Mouse (Mus musculus) midbrain, postnatal 0 days (tissue): ENCODE measurements around the gene Nrarp. TPM values are rescaled to one million over a fixed set of nuclear protein-coding genes. Genes with fewer than 3 reads are reported as not detected.
A peak's percentile ranks its signal among the peaks of the same experiment; 100 is the strongest.

ENCODE experiments used
- ATAC-seq: fragments of 200-750 bp; cut with Nextera tagmentation; 2 replicates; pipeline ENCODE4 v1.8.0; 2017; ENCODE audit warnings: moderate number of reproducible peaks, mild to moderate bottlenecking, moderate TSS enrichment, moderate library complexity; ENCODE audit not compliant: low FRiP score
- DNase-seq: peaks from one replicate; pipeline ENCODE4 v3.0.0-alpha.2; 2015; ENCODE audit warnings: low spot score
- H3K27ac ChIP-seq: fragments of 300-500 bp; sonication (generic); 2 replicates; pipeline ENCODE4 v1.5.1; 2014; ENCODE audit warnings: low read depth, mild to moderate bottlenecking, low read length, mixed read lengths
- H3K27me3 ChIP-seq: fragments of 300-500 bp; sonication (generic); 2 replicates; pipeline ENCODE4 v1.6.1; 2014; ENCODE audit warnings: low read length, control low read depth, mixed read lengths; ENCODE audit not compliant: insufficient read depth
- H3K36me3 ChIP-seq: fragments of 300-500 bp; sonication (generic); 2 replicates; pipeline ENCODE4 v1.6.1; 2014; ENCODE audit warnings: low read length, control low read depth, mixed read lengths; ENCODE audit not compliant: insufficient read depth
- H3K4me1 ChIP-seq: fragments of 300-500 bp; sonication (generic); 2 replicates; pipeline ENCODE4 v1.6.1; 2014; ENCODE audit warnings: mild to moderate bottlenecking, control low read depth, antibody characterized with exemption, low read length, mixed read lengths; ENCODE audit not compliant: insufficient read depth
- H3K4me2 ChIP-seq: fragments of 300-500 bp; sonication (generic); 2 replicates; pipeline ENCODE4 v1.6.1; 2014; ENCODE audit warnings: low read depth, mild to moderate bottlenecking, low read length, mixed read lengths; ENCODE audit not compliant: poor library complexity, severe bottlenecking
- H3K4me3 ChIP-seq: fragments of 300-500 bp; sonication (generic); 2 replicates; pipeline ENCODE4 v1.5.1; 2014; ENCODE audit warnings: low read depth, mild to moderate bottlenecking, low read length, moderate library complexity
- H3K9ac ChIP-seq: fragments of 300-500 bp; sonication (generic); replicated peaks from 2 replicates; pipeline ENCODE4 v1.6.1; 2014; ENCODE audit warnings: mild to moderate bottlenecking, low read length, moderate library complexity, mixed read lengths; ENCODE audit not compliant: poor library complexity, severe bottlenecking
- H3K9me3 ChIP-seq: fragments of 300-500 bp; sonication (generic); 2 replicates; pipeline ENCODE4 v1.6.1; 2016; ENCODE audit warnings: low read length, control low read depth
- CTCF ChIP-seq: IDR thresholded peaks from 2 replicates; pipeline ENCODE4 v1.5.1; 2016; ENCODE audit warnings: antibody characterized with exemption, mild to moderate bottlenecking
- WGBS: fragments of 180-500 bp; shearing (Covaris S2); extraction: QIAGEN DNeasy Blood & Tissue Kit; methylation state at CpG from one replicate; pipeline ENCODE4 v1.1.7; 2014; 5-methylcytosine and 5-hydroxymethylcytosine counted together
- polyA plus RNA-seq: library from polyadenylated mRNA; unstranded; fragments of >200 nt; fragmentation: Nextera tagmentation; extraction: Ambion mirVana; gene quantifications from 2 replicates; pipeline ENCODE4 v1.2.1, GENCODE M21; 2015
- total RNA-seq: library from RNA; depleted of rRNA; stranded (reverse); fragments of >200 nt; gene quantifications from 2 replicates; pipeline ENCODE4 v1.2.3, GENCODE M21; 2014

Nrarp gene
- total and polyA plus RNA-seq, 2 experiments from 2014 or later, result 16.1 to 49.2 TPM

DNA sequence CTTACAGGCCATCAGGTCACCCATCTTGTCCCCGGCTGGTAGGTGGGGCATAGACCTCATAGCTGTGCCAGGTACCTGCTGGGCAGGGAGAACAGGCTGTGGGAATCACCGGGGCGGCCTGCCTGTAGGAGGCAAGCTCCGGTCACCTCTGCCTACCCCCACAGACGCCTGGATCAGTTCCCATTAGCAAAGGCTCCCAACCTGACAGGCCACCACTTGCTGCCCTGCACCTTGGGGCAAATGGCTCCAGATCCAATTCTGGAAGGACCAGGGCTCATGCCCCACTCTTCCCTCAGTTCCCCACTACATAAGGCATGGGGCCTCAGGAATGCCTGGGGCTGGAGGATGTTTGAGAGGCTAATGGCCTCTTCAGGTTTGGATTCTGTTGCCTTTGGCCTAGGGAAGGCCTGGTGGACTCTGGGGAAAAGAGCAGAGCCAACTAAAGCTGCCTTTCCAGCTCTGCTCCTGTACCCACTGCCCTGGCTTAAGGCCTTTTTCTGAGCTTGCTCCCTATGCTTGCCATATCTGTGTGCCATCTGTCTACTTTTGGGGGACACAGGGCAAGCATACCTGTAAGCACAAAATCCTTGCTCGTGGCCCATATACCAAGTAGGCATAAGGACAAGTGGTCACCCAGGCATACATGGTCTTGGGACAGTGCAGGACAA lies 9.3 kb upstream of the Nrarp start:
- 87% methylated on average over 6 of the region's 6 CpGs for WGBS
- Histone ChIP-seq H3K27me3 (no peaks in the 10 kb centered on the region), H3K4me1 (peaks cover 11% of the 10 kb centered on the region; the same call in 1 of the 2 replicates), H3K27ac (no peak overlapping the region), H3K9ac (no peak overlapping the region), H3K36me3 (no peaks in the 10 kb centered on the region), H3K4me3 (no peak overlapping the region), H3K9me3 (no peaks in the 10 kb centered on the region), H3K4me2 (no peak overlapping the region)
- ATAC-seq (no peak), DNase-seq (no peak)
- no peak for TF ChIP-seq CTCF

DNA sequence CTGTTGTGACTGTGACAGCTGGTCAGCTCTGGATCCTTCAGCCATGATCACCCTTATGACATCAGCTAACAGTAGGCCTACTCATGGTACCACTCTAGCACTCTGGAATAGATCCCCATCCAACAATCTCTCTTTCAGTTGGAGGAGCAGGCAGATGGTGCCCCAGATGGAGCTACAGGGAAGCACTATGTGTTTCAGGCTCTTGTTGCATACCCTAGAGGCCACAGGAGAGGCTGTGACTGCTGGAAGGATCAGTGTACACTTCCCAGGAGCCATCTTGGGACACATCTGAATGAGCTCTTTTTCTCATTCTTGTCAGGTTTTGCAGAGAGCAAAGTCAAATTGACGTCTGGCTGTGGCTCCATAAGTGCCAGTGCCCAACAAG lies 8.8 kb upstream of the Nrarp start:
- Histone ChIP-seq H3K27ac (no peak overlapping the region), H3K36me3 (no peaks in the 10 kb centered on the region), H3K4me1 (peaks cover 13% of the 10 kb centered on the region; the same call in 1 of the 2 replicates), H3K4me2 (no peak overlapping the region), H3K9me3 (no peaks in the 10 kb centered on the region), H3K27me3 (no peaks in the 10 kb centered on the region), H3K9ac (no peak overlapping the region), H3K4me3 (no peak overlapping the region)
- 60% methylated on average over 1 of the region's 1 CpGs for WGBS
- DNase-seq, result peak; percentile 44
- TF ChIP-seq CTCF, result no peak
- no peak for ATAC-seq

GRCm38 (mm10) chr2:25172629-25173028 lies 7.9 kb upstream of the Nrarp start:
- H3K9me3 ChIP-seq, result no peaks in the 10 kb centered on the region
- 78% methylated on average over 8 of the region's 8 CpGs for WGBS
- no peaks in the 10 kb centered on the region for H3K27me3 ChIP-seq
- peaks cover 14% of the 10 kb centered on the region; the same call in 1 of the 2 replicates for H3K4me1 ChIP-seq
- H3K36me3 ChIP-seq, result no peaks in the 10 kb centered on the region
- H3K4me3 ChIP-seq, result no peak overlapping the region
- H3K9ac ChIP-seq, result no peak overlapping the region
- H3K27ac ChIP-seq, result no peak overlapping the region
- ATAC-seq (no peak), DNase-seq (no peak)
- TF ChIP-seq CTCF, result no peak
- no peak overlapping the region for H3K4me2 ChIP-seq

DNA sequence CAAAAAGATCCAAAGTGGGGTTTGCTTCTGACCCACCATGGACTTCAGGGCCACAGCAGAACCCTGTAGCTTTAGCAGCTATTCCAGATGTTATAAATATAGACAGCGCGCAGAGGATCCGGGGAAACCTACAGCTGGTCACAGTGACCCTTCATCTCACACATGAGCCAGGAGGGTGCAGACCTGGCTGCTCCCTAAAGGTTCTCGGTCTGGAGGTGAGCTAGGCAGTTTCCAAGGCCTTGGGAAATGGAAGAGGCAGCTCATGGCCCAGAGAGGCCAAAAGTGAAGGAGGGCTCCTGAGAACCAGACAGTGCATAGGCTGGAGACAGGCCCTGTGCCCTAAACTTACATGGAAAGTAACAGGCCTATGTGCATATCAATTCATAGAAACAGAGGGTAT lies 6.7 kb upstream of the Nrarp start:
- no peaks in the 10 kb centered on the region for H3K36me3 ChIP-seq
- no peak overlapping the region for H3K4me2 ChIP-seq

DNA sequence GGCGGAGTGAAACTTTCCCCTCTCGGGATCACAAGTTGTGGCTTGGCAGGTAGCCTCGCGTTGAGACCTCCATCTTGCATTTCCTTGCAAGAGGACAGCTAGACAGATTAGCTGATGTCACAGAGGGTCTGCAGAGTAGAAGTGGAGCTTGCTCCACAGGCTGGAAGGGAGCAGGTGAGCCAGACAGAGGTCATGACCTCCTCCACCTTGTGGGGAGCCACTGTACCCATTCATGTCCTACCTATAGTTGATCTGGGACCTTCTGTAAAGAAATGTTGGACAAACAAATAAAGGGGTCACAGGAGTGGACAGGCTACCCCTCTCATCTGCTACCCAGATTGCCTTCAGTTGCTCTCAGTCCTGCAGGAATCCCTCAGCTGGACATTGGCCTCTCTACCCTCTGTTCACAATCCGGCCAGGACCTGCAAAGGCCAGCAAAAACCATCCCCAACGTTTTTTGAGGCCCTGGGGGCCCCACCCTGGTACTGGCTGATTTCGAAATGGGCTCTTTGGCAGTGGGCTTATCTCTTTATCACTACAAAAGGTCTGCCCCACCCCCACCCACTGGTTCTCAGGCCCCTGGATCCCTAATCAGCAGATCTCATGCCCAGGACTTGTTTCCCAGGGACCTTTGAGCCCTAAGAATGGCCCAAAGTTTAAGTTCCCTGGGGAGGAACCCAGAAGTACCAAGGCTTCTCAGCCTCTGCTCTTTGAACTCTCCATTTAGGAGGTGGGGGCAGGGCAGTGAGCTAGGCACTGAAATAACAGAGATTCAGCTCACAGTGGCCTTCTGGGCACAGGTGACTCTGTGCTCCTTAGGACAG lies 5.5 kb upstream of the Nrarp start:
- no peaks in the 10 kb centered on the region for H3K36me3 ChIP-seq
- no peaks in the 10 kb centered on the region for H3K27me3 ChIP-seq
- H3K4me3 ChIP-seq, result no peak overlapping the region
- no peak overlapping the region for H3K9ac ChIP-seq
- no peaks in the 10 kb centered on the region for H3K9me3 ChIP-seq
- H3K4me1 ChIP-seq, result peaks cover 8% of the 10 kb centered on the region; the same call in 1 of the 2 replicates
- DNase-seq (no peak), ATAC-seq (no peak)
- TF ChIP-seq CTCF, result no peak
- no peak overlapping the region for H3K4me2 ChIP-seq
- 64% methylated on average over 7 of the region's 7 CpGs for WGBS
- no peak overlapping the region for H3K27ac ChIP-seq

More for the DNA sequence above, 6.7 kb upstream of the Nrarp start:
- no peaks in the 10 kb centered on the region for H3K9me3 ChIP-seq
- ATAC-seq (no peak), DNase-seq (no peak)
- no peak overlapping the region for H3K9ac ChIP-seq
- no peak overlapping the region for H3K27ac ChIP-seq
- H3K4me1 ChIP-seq, result peaks cover 12% of the 10 kb centered on the region; the same call in 1 of the 2 replicates
- no peaks in the 10 kb centered on the region for H3K27me3 ChIP-seq
- no peak overlapping the region for H3K4me3 ChIP-seq
- WGBS, result 92% methylated on average over 4 of the region's 4 CpGs
- no peak for TF ChIP-seq CTCF

DNA sequence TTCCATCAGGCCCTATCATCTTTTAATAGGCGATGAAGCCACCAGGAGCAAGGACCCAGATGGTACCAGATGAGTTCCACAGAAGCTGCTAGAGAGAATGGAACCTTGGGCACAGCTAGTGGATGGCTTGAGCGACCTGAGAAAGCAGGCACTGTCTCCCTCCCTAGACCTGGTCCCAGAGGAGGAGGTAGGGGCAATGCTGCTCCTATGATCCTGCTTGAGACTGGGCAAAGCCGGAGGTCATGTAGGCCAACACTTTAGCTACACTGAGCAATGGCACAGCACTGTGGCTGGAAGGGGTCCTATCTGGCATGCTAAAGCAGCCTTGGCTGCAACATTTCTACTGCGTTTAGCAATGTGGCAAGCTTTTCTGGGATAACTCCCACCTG lies 4.9 kb upstream of the Nrarp start:
- Histone ChIP-seq H3K36me3 (no peaks in the 10 kb centered on the region), H3K9me3 (no peaks in the 10 kb centered on the region), H3K27me3 (no peaks in the 10 kb centered on the region), H3K4me3 (no peak overlapping the region), H3K4me2 (no peak overlapping the region), H3K27ac (0 out of 2 replicates have a peak overlapping the region, but pooled peaks have one; percentile 68), H3K9ac (no peak overlapping the region), H3K4me1 (peaks cover 8% of the 10 kb centered on the region; the same call in 1 of the 2 replicates)
- TF ChIP-seq CTCF, result no peak
- WGBS, result 83% methylated on average over 4 of the region's 4 CpGs
- DNase-seq (no peak), ATAC-seq (no peak)
